Mouse (Mus musculus): Measurements from ENCODE around the gene AU018091. TPM values are rescaled to one million over a fixed set of nuclear protein-coding genes. Genes with fewer than 3 reads are reported as not detected.

AU018091 gene
- polyA plus RNA-seq (2015; fragmentation: Nextera tagmentation; extraction: Ambion mirVana) = not detected in 2 replicates

DNA sequence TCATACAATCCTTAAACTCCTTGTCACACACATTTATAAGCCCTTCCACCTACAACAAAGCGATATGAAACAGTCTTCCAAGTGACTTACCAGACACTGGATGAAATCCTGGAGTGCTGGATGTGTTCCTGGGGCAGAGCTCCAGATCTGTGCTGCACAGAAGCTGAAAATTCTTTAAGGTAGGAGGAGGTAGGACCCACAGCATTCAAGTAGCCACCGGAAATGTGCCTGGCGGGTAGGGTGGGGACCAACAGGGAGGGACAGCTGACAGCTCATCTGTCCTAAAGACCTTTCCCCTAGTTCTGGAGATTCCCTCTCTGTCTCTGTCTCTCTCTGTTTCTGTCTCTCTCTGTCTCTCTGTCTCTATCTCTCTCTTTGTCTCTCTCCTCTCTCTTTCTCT, at the start of gene AU018091:
Gene AU018091, minus strand, starts transcription at position 279 of the 400 bp plus-strand sequence.
- DNase-seq (no peak), ATAC-seq (ENCODE audit: low read depth) (no peak)
- H3K36me3 ChIP-seq = no peaks in the 10 kb centered on the region
- 50% methylated on average over 3 of the region's 3 CpGs for WGBS (ENCODE audit: insufficient replicate concordance)
- no peak within 1 kb of the TSS for H3K4me3 ChIP-seq (replicated peaks)
- no peak within 1 kb of the TSS for H3K27ac ChIP-seq
- no peak within 1 kb of the TSS for H3K9ac ChIP-seq
- H3K4me1 ChIP-seq (replicated peaks) = no peaks in the 10 kb centered on the region
- H3K4me2 ChIP-seq = no peak within 1 kb of the TSS
- no peaks in the 10 kb centered on the region for H3K9me3 ChIP-seq (replicated peaks)
- H3K27me3 ChIP-seq = no peaks in the 10 kb centered on the region

- no peaks in the 10 kb centered on the region for H3K4me1 ChIP-seq (replicated peaks)
- H3K27me3 ChIP-seq = peaks cover 33% of the 10 kb centered on the region
- no peaks in the 10 kb centered on the region for H3K9me3 ChIP-seq (replicated peaks)
- no peaks in the 10 kb centered on the region for H3K36me3 ChIP-seq
- ATAC-seq (ENCODE audit: low read depth) (no peak), DNase-seq (no peak)
- no peak overlapping the region for H3K27ac ChIP-seq
- no peak overlapping the region for H3K9ac ChIP-seq
- no peak overlapping the region for H3K4me2 ChIP-seq
- H3K4me3 ChIP-seq (replicated peaks) = no peak overlapping the region
- 16% methylated on average over 10 of the region's 10 CpGs for WGBS (ENCODE audit: insufficient replicate concordance)
Measured at GRCm38 (mm10) chr7:3217546-3218056, 48.6 kb upstream of the AU018091 start.

- H3K9me3 ChIP-seq (replicated peaks) = no peaks in the 10 kb centered on the region
- H3K4me3 ChIP-seq (replicated peaks) = no peak overlapping the region
- no peak for DNase-seq
- no peak overlapping the region for H3K27ac ChIP-seq
- peaks cover 33% of the 10 kb centered on the region for H3K27me3 ChIP-seq
- H3K36me3 ChIP-seq = no peaks in the 10 kb centered on the region
- 56% methylated on average over 3 of the region's 3 CpGs for WGBS (ENCODE audit: insufficient replicate concordance)
- ATAC-seq (ENCODE audit: low read depth) = no peak
- no peak overlapping the region for H3K9ac ChIP-seq
- no peak overlapping the region for H3K4me2 ChIP-seq
- no peaks in the 10 kb centered on the region for H3K4me1 ChIP-seq (replicated peaks)
Measured at GRCm38 (mm10) chr7:3216331-3216730, 47.3 kb upstream of the AU018091 start.

DNA sequence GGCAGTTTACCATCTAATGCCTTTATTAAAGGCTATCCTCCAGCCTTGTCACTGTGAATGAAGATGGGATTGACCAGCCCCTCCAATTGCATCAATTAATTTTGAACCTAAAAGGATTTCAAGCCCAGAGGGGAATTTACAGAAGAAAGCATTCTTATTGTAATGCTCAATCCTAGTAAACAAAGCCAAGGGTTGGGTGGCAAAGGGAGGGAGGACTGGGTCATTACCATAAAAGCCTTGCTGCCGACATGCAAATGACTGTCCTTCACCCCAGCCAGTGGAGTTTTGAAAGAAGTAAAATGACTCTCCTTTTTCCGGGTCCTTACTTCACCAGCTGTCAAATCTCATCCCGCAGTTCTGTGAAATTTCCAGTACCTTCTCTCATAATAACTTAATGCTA, 44.6 kb upstream of the AU018091 start:
- no peak overlapping the region for H3K27ac ChIP-seq
- no peaks in the 10 kb centered on the region for H3K4me1 ChIP-seq (replicated peaks)
- H3K9ac ChIP-seq = no peak overlapping the region
- H3K36me3 ChIP-seq = no peaks in the 10 kb centered on the region
- 42% methylated on average over 3 of the region's 3 CpGs for WGBS (ENCODE audit: insufficient replicate concordance)
- ATAC-seq (ENCODE audit: low read depth) (no peak), DNase-seq (no peak)
- no peak overlapping the region for H3K4me3 ChIP-seq (replicated peaks)
- H3K4me2 ChIP-seq = no peak overlapping the region
- H3K27me3 ChIP-seq = peaks cover 12% of the 10 kb centered on the region
- H3K9me3 ChIP-seq (replicated peaks) = no peaks in the 10 kb centered on the region

GRCm38 (mm10) chr7:3213156-3213555, 44.2 kb upstream of the AU018091 start:
- ATAC-seq (ENCODE audit: low read depth) (no peak), DNase-seq (no peak)
- Histone ChIP-seq H3K4me3 (replicated peaks) (no peak overlapping the region), H3K9ac (no peak overlapping the region), H3K9me3 (replicated peaks) (no peaks in the 10 kb centered on the region), H3K27ac (no peak overlapping the region), H3K27me3 (peaks cover 8% of the 10 kb centered on the region), H3K4me2 (no peak overlapping the region), H3K36me3 (no peaks in the 10 kb centered on the region), H3K4me1 (replicated peaks) (no peaks in the 10 kb centered on the region)
- WGBS (ENCODE audit: insufficient replicate concordance) = 34% methylated on average over 1 of the region's 1 CpGs

DNA sequence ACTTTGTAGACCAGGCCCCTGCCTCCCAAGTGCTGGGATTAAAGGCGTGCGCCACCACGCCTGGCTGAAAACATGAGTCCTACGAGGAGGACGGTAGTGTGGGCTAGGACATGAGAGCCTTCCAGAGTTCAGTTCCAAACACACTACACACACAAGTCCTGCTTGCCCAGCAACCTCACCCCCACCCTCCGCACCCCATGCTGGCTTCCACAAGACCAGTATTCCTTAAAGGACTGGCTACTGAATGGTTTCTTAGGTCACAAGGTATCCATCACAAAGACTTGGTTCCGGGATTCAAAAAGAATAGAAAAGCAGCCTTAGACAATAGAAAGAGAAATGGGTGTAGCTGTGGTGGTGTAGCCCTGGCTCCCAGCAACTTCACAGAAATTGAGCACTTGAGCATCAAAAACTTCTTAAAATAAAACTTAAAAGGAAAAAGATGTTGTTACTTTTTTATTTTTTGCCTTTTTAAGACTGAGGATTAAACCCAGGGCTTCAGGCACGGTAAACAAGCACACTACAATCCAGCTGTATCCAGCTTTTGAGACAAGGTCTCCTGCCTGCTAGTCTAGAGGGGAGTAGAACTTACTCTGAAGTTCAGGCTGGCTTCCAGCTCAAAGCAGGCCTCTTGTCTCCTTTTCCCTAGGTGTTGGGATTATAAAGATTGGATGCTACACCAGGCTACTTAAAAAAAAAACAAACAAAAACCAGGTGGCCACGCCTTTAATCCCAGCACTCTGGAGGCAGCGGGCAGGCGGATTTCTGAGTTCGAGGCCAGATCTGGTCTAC, 43.2 kb upstream of the AU018091 start:
- Histone ChIP-seq H3K36me3 (no peaks in the 10 kb centered on the region), H3K4me3 (replicated peaks) (no peak overlapping the region), H3K27me3 (no peaks in the 10 kb centered on the region), H3K4me1 (replicated peaks) (no peaks in the 10 kb centered on the region), H3K4me2 (no peak overlapping the region), H3K9me3 (replicated peaks) (no peaks in the 10 kb centered on the region), H3K27ac (no peak overlapping the region), H3K9ac (no peak overlapping the region)
- DNase-seq (no peak), ATAC-seq (ENCODE audit: low read depth) (no peak)
- WGBS (ENCODE audit: insufficient replicate concordance) = 71% methylated on average over 12 of the region's 12 CpGs

DNA sequence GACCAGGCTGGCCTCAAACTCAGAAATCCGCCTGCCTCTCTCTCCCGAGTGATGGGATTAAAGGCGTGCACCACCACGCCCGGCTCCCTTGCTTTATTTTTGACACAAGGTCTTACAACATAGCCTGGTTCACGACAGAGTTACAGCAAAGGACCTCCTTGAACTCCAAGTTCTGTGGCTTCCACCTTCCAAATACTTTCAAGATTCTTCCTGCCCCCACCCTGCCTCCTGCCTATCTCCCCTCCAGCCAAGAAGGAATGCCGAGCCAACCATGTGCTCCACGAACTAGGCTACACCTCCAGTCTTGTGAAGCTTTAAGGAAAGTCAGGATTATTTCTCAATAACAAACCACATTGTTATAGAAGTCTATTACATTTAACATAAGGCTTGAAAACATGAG, 42.5 kb upstream of the AU018091 start:
- DNase-seq = no peak
- no peaks in the 10 kb centered on the region for H3K27me3 ChIP-seq
- no peak overlapping the region for H3K9ac ChIP-seq
- no peaks in the 10 kb centered on the region for H3K4me1 ChIP-seq (replicated peaks)
- no peak for ATAC-seq (ENCODE audit: low read depth)
- WGBS (ENCODE audit: insufficient replicate concordance) = 64% methylated on average over 8 of the region's 8 CpGs
- no peak overlapping the region for H3K4me2 ChIP-seq
- H3K4me3 ChIP-seq (replicated peaks) = no peak overlapping the region
- H3K9me3 ChIP-seq (replicated peaks) = no peaks in the 10 kb centered on the region
- H3K27ac ChIP-seq = no peak overlapping the region
- H3K36me3 ChIP-seq = no peaks in the 10 kb centered on the region

DNA sequence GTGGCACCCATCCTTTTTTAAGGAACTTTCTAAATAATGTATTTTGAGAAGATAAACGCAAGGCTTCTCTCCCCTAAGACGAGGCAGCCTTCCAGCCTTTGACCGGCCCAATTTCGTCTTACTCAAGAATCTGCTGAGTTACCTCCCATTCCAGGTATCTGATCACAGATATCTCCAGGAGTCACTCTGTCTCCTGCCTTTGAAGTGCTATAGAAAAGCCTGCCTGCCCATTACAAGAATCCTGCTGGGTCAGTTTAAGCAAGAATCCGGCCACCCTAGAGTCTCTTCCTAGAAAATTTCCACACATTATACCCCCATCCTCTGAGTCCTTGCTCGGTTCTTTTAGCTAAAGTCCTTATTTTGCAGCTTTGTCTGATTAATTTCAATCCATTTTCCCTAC, 41.6 kb upstream of the AU018091 start:
- DNase-seq = no peak
- no peaks in the 10 kb centered on the region for H3K36me3 ChIP-seq
- 41% methylated on average over 6 of the region's 6 CpGs for WGBS (ENCODE audit: insufficient replicate concordance)

DNA sequence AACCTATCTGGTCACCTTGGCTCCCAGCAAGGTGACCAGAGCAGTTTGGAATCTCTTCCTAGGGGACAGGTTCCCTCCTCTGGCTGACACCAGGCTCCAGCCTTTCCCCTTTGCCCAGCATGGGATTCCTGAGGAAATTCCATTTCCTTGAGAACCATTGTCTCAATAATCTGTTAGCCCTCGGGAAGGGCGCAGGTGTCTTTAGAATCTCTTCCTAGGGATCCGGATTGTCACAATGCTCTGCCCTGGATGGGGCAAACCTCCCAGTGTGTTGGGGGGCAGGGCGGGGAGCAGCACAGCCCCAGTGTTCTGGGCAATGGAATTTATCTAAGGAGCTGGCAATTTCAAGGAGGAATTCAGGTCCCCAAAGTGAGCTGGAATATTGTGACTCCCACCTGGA, 37.5 kb upstream of the AU018091 start:
- Histone ChIP-seq H3K36me3 (no peaks in the 10 kb centered on the region), H3K9me3 (replicated peaks) (no peaks in the 10 kb centered on the region), H3K4me3 (replicated peaks) (no peak overlapping the region), H3K9ac (no peak overlapping the region), H3K4me2 (no peak overlapping the region), H3K27ac (no peak overlapping the region), H3K4me1 (replicated peaks) (peaks cover 9% of the 10 kb centered on the region), H3K27me3 (no peaks in the 10 kb centered on the region)
- WGBS (ENCODE audit: insufficient replicate concordance) = 46% methylated on average over 4 of the region's 4 CpGs
- DNase-seq (no peak), ATAC-seq (ENCODE audit: low read depth) (no peak)

More for the DNA sequence above, 41.6 kb upstream of the AU018091 start:
- Histone ChIP-seq H3K4me2 (no peak overlapping the region), H3K4me1 (replicated peaks) (no peaks in the 10 kb centered on the region), H3K9ac (no peak overlapping the region), H3K27me3 (no peaks in the 10 kb centered on the region), H3K27ac (no peak overlapping the region), H3K9me3 (replicated peaks) (no peaks in the 10 kb centered on the region), H3K4me3 (replicated peaks) (no peak overlapping the region)
- ATAC-seq (ENCODE audit: low read depth) = no peak

DNA sequence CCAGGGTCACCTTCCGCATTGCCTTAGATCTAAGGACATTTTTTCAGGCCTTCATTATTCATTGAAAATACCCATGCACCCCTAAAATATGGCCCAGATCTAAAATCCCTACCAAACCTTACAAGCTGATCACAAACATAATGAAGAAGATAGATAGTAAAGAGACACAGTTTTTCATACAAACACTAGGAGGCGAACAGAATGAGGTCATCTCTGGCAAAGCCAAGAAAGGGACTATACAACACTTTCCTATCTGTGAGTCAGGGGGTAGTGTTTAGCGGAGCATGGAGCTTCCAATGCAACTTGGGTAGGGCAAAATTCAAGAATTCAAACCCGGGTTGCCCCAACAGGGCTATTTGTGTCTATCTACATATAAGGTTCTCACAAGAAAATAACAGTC, 35.6 kb upstream of the AU018091 start:
- no peak overlapping the region for H3K4me2 ChIP-seq
- H3K27me3 ChIP-seq = no peaks in the 10 kb centered on the region
- ATAC-seq (ENCODE audit: low read depth) = no peak
- DNase-seq = no peak
- no peaks in the 10 kb centered on the region for H3K36me3 ChIP-seq
- H3K9ac ChIP-seq = no peak overlapping the region
- peaks cover 9% of the 10 kb centered on the region for H3K4me1 ChIP-seq (replicated peaks)
- H3K4me3 ChIP-seq (replicated peaks) = no peak overlapping the region
- 65% methylated on average over 4 of the region's 4 CpGs for WGBS (ENCODE audit: insufficient replicate concordance)
- H3K9me3 ChIP-seq (replicated peaks) = no peaks in the 10 kb centered on the region
- no peak overlapping the region for H3K27ac ChIP-seq

GRCm38 (mm10) chr7:3203890-3204289, 34.9 kb upstream of the AU018091 start:
- Histone ChIP-seq H3K27me3 (no peaks in the 10 kb centered on the region), H3K4me1 (replicated peaks) (peaks cover 9% of the 10 kb centered on the region), H3K9ac (no peak overlapping the region), H3K9me3 (replicated peaks) (no peaks in the 10 kb centered on the region), H3K27ac (no peak overlapping the region), H3K4me2 (no peak overlapping the region), H3K4me3 (replicated peaks) (no peak overlapping the region), H3K36me3 (no peaks in the 10 kb centered on the region)
- WGBS (ENCODE audit: insufficient replicate concordance) = 1% methylated on average over 3 of the region's 3 CpGs
- ATAC-seq (ENCODE audit: low read depth) = peak; percentile 71
- no peak for DNase-seq

- no peak overlapping the region for H3K9ac ChIP-seq
- H3K27ac ChIP-seq = no peak overlapping the region
- H3K4me1 ChIP-seq (replicated peaks) = peaks cover 9% of the 10 kb centered on the region
- 29% methylated on average over 12 of the region's 12 CpGs for WGBS (ENCODE audit: insufficient replicate concordance)
- ATAC-seq (ENCODE audit: low read depth) (no peak), DNase-seq (no peak)
- H3K4me2 ChIP-seq = no peak overlapping the region
- H3K36me3 ChIP-seq = no peaks in the 10 kb centered on the region
- no peak overlapping the region for H3K4me3 ChIP-seq (replicated peaks)
- H3K9me3 ChIP-seq (replicated peaks) = no peaks in the 10 kb centered on the region
- no peaks in the 10 kb centered on the region for H3K27me3 ChIP-seq
Measured at GRCm38 (mm10) chr7:3201134-3201705, 32.2 kb upstream of the AU018091 start.
